Mouse (Mus musculus): ENCODE data around the gene 4932438H23Rik. TPM values are rescaled to one million over a fixed set of nuclear protein-coding genes. Genes with fewer than 3 reads are reported as not detected.

4932438H23Rik gene
- polyA plus RNA-seq, 1 experiment from 2014 or later = not detected

DNA sequence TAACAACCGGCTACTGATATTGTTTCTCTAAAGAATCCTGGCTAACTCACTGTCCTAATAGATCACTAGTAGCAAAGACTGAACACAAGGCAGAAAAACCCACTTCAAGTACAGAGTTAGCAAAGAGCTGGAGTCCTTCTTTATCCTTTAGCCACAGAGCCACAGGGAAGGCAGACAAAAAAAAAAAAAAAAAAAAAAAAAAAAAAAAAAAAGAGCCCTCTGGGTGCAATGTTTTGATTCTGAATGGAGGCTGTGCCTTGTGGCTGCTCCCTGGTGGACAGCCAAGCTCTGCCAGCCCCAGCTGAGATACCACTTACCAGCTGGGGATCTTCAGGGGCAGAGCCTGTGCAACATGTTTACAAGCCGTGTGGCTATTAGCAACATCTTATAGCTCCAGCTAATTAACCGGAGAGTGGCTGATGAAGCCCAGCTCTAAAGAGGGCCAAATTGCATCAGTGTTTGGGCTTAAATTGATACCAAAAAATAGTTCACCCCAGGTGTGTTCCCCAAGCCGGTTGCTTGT lies 2.1 kb upstream of the 4932438H23Rik start:
- ATAC-seq (replicated peaks; ENCODE audit: insufficient number of reproducible peaks, low FRiP score, low TSS enrichment, low read depth) = no peak
- Histone ChIP-seq H3K27ac (replicated peaks; ENCODE audit: low read depth, low read length) (no peak overlapping the region), H3K9me3 (replicated peaks; ENCODE audit: control insufficient read depth, low read length) (no peaks in the 10 kb centered on the region), H3K36me3 (replicated peaks; ENCODE audit: control insufficient read depth, insufficient read depth, low read depth, low read length) (no peaks in the 10 kb centered on the region), H3K4me1 (ENCODE audit: control insufficient read depth, insufficient read depth, low read length) (peaks cover 3% of the 10 kb centered on the region; the same call in 1 of the 2 replicates), H3K4me3 (ENCODE audit: low read depth, low read length) (no peak overlapping the region), H3K27me3 (ENCODE audit: control insufficient read depth, insufficient read depth, low read length) (no peaks in the 10 kb centered on the region), H3K4me2 (ENCODE audit: low read depth, low read length) (no peak overlapping the region), H3K9ac (replicated peaks; ENCODE audit: low read length) (no peak overlapping the region)
- no peak for DNase-seq (ENCODE audit: low spot score)
- WGBS = 90% methylated on average over 4 of the region's 4 CpGs

DNA sequence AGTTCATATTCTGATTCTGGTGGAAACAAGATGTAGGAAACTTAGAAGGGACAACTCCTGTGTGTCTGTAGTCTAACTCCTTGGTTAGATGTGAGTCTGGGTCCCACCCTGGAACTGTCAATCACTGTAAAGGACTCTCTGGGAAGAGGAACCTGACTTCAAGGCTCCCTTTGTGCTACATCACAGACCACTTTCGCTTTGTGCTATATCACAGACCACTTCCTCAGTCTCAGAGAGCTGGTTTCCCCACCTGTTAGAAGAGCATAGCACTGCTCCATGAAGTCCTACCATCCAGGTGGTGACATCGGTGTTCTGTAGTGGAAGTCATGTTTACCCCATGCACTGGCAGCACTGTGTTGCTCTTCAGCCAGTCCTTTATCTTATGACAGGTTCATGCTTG lies 1.1 kb upstream of the 4932438H23Rik start:
- no peaks in the 10 kb centered on the region for H3K9me3 ChIP-seq (replicated peaks; ENCODE audit: control insufficient read depth, low read length)
- DNase-seq (ENCODE audit: low spot score) (no peak), ATAC-seq (replicated peaks; ENCODE audit: insufficient number of reproducible peaks, low FRiP score, low TSS enrichment, low read depth) (no peak)
- H3K4me2 ChIP-seq (ENCODE audit: low read depth, low read length) = no peak overlapping the region
- H3K4me3 ChIP-seq (ENCODE audit: low read depth, low read length) = no peak overlapping the region
- no peak overlapping the region for H3K9ac ChIP-seq (replicated peaks; ENCODE audit: low read length)
- H3K36me3 ChIP-seq (replicated peaks; ENCODE audit: control insufficient read depth, insufficient read depth, low read depth, low read length) = no peaks in the 10 kb centered on the region
- peaks cover 3% of the 10 kb centered on the region; the same call in 1 of the 2 replicates for H3K4me1 ChIP-seq (ENCODE audit: control insufficient read depth, insufficient read depth, low read length)
- WGBS = 92% methylated on average over 2 of the region's 2 CpGs
- no peaks in the 10 kb centered on the region for H3K27me3 ChIP-seq (ENCODE audit: control insufficient read depth, insufficient read depth, low read length)
- H3K27ac ChIP-seq (replicated peaks; ENCODE audit: low read depth, low read length) = no peak overlapping the region

DNA sequence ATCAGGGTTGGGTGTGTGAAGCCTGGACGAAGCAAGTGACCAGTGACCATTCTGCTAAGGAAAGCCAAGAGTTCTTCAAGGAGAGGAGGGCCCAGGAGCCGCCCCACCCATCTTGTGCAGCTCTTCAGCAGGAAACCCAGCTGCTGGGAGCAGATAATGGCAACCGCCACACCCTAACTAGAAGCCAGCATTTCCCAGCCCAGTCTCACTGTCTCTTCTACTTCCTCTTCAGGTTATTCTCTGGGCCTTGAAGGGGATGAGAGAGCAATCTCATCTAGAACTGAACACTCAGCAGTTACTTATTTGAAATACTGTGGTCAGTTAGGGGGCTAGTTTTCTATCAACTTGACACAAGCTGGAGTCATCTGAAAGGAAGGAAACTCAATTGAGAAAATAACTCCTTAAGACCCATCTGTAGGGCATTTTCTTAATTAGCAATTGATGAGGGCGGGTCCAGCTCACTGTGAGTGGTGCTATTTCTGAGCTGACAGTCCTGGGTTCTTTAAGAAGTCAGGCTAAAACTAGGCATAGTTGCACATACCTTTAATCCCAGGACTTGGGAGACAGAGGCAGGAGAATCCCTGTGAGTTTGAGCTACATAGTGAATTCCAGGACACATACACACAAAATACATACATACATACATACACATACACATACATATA lies 8.1 kb downstream of the 4932438H23Rik start:
- no peak for DNase-seq (ENCODE audit: low spot score)
- Histone ChIP-seq H3K9ac (replicated peaks; ENCODE audit: low read length) (no peak overlapping the region), H3K27ac (replicated peaks; ENCODE audit: low read depth, low read length) (no peak overlapping the region), H3K4me3 (ENCODE audit: low read depth, low read length) (no peak overlapping the region), H3K4me2 (ENCODE audit: low read depth, low read length) (no peak overlapping the region), H3K36me3 (replicated peaks; ENCODE audit: control insufficient read depth, insufficient read depth, low read depth, low read length) (no peaks in the 10 kb centered on the region), H3K4me1 (ENCODE audit: control insufficient read depth, insufficient read depth, low read length) (no peaks in the 10 kb centered on the region; the same call in 1 of the 2 replicates), H3K9me3 (replicated peaks; ENCODE audit: control insufficient read depth, low read length) (no peaks in the 10 kb centered on the region), H3K27me3 (ENCODE audit: control insufficient read depth, insufficient read depth, low read length) (no peaks in the 10 kb centered on the region)
- WGBS = 65% methylated on average over 4 of the region's 4 CpGs
- ATAC-seq (replicated peaks; ENCODE audit: insufficient number of reproducible peaks, low FRiP score, low TSS enrichment, low read depth) = no peak

DNA sequence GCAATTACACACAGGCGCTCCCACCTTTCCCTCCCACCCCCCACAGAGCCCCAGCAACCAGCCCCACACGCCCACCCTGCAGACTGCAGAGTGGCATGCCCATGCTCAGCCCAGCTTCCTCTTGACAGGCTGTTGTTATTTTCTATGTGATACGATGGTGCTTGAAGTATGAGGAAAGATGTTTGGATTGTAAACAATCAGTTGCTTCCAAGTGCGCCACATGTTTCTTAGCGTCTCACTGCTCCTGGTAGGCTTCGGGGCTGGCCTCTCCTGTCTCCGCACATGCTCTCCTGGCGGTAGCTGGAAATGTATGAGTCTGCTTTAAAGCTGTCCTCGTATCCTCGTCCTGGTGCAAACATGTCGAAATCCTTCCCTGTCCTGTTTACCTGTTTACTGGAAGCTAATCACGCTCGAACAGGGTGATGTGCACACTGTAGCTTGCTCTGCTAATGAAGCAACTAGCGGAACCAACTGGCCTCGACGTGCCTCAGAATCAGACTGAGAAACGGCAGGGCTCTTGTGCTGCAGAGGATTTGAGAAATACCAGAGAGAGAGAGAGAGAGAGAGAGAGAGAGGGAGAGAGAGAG lies 9.6 kb downstream of the 4932438H23Rik start:
- no peaks in the 10 kb centered on the region; the same call in 1 of the 2 replicates for H3K4me1 ChIP-seq (ENCODE audit: control insufficient read depth, insufficient read depth, low read length)
- 64% methylated on average over 17 of the region's 17 CpGs for WGBS
- no peaks in the 10 kb centered on the region for H3K9me3 ChIP-seq (replicated peaks; ENCODE audit: control insufficient read depth, low read length)
- ATAC-seq (replicated peaks; ENCODE audit: insufficient number of reproducible peaks, low FRiP score, low TSS enrichment, low read depth) (no peak), DNase-seq (ENCODE audit: low spot score) (no peak)
- no peak overlapping the region for H3K9ac ChIP-seq (replicated peaks; ENCODE audit: low read length)
- no peak overlapping the region for H3K27ac ChIP-seq (replicated peaks; ENCODE audit: low read depth, low read length)
- H3K36me3 ChIP-seq (replicated peaks; ENCODE audit: control insufficient read depth, insufficient read depth, low read depth, low read length) = no peaks in the 10 kb centered on the region
- no peak overlapping the region for H3K4me3 ChIP-seq (ENCODE audit: low read depth, low read length)
- no peaks in the 10 kb centered on the region for H3K27me3 ChIP-seq (ENCODE audit: control insufficient read depth, insufficient read depth, low read length)
- no peak overlapping the region for H3K4me2 ChIP-seq (ENCODE audit: low read depth, low read length)

DNA sequence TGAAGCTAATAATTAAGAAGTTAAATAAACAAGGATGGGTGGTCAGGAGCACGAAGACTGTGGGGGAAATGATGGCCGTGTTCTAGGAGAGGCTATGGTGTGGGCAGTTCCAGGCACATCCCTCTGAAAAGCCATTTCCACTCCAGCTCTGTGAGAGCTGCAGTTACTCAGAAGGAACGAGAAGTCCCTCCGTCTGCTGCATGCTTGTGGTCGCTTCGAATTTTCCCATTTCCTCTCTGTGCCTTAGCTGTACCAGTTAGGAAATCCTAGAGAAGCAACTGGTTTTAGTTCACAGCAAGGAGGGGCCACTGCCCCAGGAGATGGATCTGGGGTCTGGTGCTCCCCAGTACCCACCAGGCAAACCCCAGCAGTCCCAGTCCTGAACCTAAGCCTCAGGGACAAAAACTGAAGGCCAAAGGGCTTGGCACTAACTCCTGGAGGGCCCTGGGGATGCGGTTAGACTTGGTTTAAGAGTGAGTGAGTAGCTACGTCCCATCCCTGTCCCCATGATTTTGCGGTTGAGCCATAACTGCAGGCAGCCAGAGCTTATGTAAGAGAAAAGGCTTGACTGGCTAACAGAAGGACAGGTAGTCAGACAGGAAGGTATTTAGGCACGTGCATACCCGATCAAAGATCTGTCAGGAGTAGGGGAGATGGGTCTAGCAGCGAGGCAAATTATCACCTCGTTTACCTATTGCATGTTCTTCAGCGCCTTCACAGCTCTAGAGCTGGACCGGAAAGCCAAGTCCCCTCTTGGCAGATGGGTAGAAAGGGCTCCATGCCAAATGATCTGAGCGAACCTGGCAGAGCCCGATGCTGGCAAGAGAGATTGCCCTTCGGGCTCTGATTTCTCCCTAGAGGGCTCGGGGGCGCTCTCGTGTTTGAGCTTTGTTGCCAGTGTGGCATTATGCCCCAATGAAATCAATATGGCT lies 10.3 kb downstream of the 4932438H23Rik start:
- 84% methylated on average over 21 of the region's 21 CpGs for WGBS

DNA sequence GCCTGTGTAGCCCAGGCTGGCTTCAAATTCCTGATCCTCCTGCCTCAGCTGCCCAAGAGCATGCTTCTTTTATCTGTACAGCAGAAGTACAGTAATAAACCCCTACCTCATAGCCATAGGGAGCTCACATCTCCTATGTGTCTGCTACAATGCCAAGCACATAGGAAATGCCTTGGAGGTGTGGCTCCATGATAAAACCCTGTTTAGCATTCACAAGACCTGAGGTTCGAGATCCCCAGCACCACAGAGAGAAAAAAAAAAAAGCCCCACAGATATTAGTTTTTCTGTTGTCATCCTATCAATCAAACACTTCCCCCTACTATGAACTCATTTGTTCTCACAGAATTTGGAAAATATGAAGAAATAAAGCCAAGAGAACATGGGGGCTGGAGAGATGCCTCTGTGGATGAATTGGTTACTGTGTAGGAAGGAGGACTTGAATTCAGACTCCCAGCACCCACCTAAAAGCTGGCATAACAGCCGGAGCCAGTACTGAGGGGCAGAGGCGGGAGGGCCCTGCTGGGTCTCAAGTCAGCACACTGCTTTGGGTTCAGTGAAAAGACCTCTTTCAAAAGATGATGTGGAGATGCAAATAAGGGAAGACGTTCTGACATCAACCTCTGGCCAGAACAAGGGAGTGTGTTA lies 11.8 kb downstream of the 4932438H23Rik start:
- Histone ChIP-seq H3K4me1 (ENCODE audit: control insufficient read depth, insufficient read depth, low read length) (no peaks in the 10 kb centered on the region; the same call in 1 of the 2 replicates), H3K9me3 (replicated peaks; ENCODE audit: control insufficient read depth, low read length) (no peaks in the 10 kb centered on the region), H3K4me3 (ENCODE audit: low read depth, low read length) (no peak overlapping the region), H3K4me2 (ENCODE audit: low read depth, low read length) (no peak overlapping the region), H3K36me3 (replicated peaks; ENCODE audit: control insufficient read depth, insufficient read depth, low read depth, low read length) (no peaks in the 10 kb centered on the region), H3K27ac (replicated peaks; ENCODE audit: low read depth, low read length) (no peak overlapping the region), H3K9ac (replicated peaks; ENCODE audit: low read length) (no peak overlapping the region), H3K27me3 (ENCODE audit: control insufficient read depth, insufficient read depth, low read length) (no peaks in the 10 kb centered on the region)
- no peak for DNase-seq (ENCODE audit: low spot score)
- 73% methylated on average over 4 of the region's 4 CpGs for WGBS
- no peak for ATAC-seq (replicated peaks; ENCODE audit: insufficient number of reproducible peaks, low FRiP score, low TSS enrichment, low read depth)

More for the DNA sequence above, 10.3 kb downstream of the 4932438H23Rik start:
- DNase-seq (ENCODE audit: low spot score) (no peak), ATAC-seq (replicated peaks; ENCODE audit: insufficient number of reproducible peaks, low FRiP score, low TSS enrichment, low read depth) (no peak)
- H3K9me3 ChIP-seq (replicated peaks; ENCODE audit: control insufficient read depth, low read length) = no peaks in the 10 kb centered on the region
- H3K4me1 ChIP-seq (ENCODE audit: control insufficient read depth, insufficient read depth, low read length) = no peaks in the 10 kb centered on the region; the same call in 1 of the 2 replicates
- no peak overlapping the region for H3K4me2 ChIP-seq (ENCODE audit: low read depth, low read length)
- H3K27ac ChIP-seq (replicated peaks; ENCODE audit: low read depth, low read length) = no peak overlapping the region
- H3K27me3 ChIP-seq (ENCODE audit: control insufficient read depth, insufficient read depth, low read length) = no peaks in the 10 kb centered on the region
- no peak overlapping the region for H3K4me3 ChIP-seq (ENCODE audit: low read depth, low read length)
- H3K9ac ChIP-seq (replicated peaks; ENCODE audit: low read length) = no peak overlapping the region
- H3K36me3 ChIP-seq (replicated peaks; ENCODE audit: control insufficient read depth, insufficient read depth, low read depth, low read length) = no peaks in the 10 kb centered on the region

DNA sequence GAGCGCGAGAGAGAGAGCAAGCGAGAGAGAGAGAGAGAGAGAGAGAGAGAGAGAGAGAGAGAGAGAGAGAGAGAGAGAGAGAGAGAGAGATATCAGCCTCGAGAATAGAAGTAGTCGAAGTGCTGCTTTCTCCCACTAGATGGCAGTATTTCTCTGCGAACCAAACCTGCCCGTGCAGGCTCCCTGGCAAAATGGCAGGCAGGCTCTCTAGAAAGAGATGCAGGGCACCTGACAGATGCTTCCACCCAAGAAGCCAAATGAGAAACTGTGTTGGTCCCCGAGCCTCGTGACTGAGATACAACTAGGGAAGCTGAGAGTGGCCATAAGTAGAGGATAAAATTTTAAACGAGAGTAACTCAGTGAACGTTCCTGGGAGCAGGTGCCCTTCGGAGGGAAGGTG lies 13.4 kb downstream of the 4932438H23Rik start:
- peak; percentile 86 for DNase-seq (ENCODE audit: low spot score)
- Histone ChIP-seq H3K4me3 (ENCODE audit: low read depth, low read length) (no peak overlapping the region), H3K4me2 (ENCODE audit: low read depth, low read length) (no peak overlapping the region), H3K27ac (replicated peaks; ENCODE audit: low read depth, low read length) (no peak overlapping the region), H3K36me3 (replicated peaks; ENCODE audit: control insufficient read depth, insufficient read depth, low read depth, low read length) (no peaks in the 10 kb centered on the region), H3K27me3 (ENCODE audit: control insufficient read depth, insufficient read depth, low read length) (no peaks in the 10 kb centered on the region), H3K9ac (replicated peaks; ENCODE audit: low read length) (no peak overlapping the region), H3K4me1 (ENCODE audit: control insufficient read depth, insufficient read depth, low read length) (no peaks in the 10 kb centered on the region; the same call in 1 of the 2 replicates), H3K9me3 (replicated peaks; ENCODE audit: control insufficient read depth, low read length) (no peaks in the 10 kb centered on the region)
- no peak for ATAC-seq (replicated peaks; ENCODE audit: insufficient number of reproducible peaks, low FRiP score, low TSS enrichment, low read depth)
- WGBS = 22% methylated on average over 9 of the region's 12 CpGs
